Mouse (Mus musculus) gastrocnemius, postnatal 4 days (tissue): ENCODE measurements at regions not wholly inside any gene's neighbourhood (a gene's known extent, or its start where the extent isn't known, plus 50 kb on each side); places are given as distances from the start of the nearest gene placed in this dataset.
A peak's percentile ranks its signal among the peaks of the same experiment; 100 is the strongest.

ENCODE experiments used
- DNase-seq, 2 experiments: peaks; one replicate each; pipeline ENCODE4 v3.0.0; 2021 to 2022; ENCODE audit warnings: low spot score in 2 of 2, mixed read lengths in 2 of 2

- DNase-seq: no peak
Measured at GRCm38 (mm10) chr4:125765171-125765570, 259.2 kb upstream of the Csf3r start.

- no peak for DNase-seq
Measured at GRCm38 (mm10) chr4:125777126-125777525, 247.2 kb upstream of the Csf3r start.

DNA sequence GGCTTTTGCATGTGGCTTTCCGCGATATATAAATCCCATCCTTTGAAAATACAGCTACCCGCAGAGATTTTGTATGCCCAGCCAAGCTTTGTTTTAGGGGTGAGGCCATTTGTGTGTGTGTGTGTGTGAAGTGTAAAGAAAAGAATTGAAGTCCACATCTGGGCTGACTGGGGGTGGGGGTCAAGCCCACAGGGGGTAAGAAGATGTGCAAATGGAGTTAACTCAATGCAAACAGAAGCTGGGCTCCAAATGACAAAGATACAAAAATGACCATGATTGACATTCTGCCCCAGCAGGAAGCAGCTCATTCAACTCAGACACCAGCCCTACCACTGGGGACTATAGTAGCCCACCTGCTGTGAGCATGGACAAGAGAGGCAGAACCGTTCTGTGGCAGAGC is 244.2 kb upstream of the Csf3r start:
- DNase-seq: no peak

DNA sequence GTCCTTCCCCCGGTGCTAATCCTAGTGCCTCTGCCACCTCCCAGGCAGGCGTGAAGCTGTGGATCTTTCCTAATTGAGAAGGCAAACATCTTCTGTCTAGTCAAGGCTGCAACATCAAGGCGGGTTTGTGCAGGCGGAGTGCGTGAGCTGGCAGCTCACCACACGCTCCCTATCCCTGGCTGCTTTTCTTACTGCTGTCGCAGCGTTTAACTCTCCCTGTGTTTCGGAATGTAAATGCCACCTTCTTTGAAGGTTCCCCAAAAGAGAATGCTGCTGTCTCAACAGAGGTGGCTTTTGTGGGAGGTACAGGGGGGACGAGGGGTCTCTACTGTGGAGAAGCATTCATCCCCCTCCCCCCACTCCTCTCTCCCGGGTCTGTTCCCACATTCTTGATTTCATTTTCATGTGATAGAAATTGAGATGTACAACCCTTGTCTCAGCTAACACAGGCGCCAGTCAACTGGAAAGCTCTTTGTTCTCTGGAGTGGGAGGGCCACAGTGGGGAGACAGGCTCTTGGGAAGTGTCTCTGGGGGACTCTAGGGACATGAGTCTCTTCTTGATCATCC is 243.3 kb upstream of the Csf3r start:
- no peak for DNase-seq

GRCm38 (mm10) chr4:125782346-125782745 is 242.0 kb upstream of the Csf3r start:
- DNase-seq: no peak

- no peak for DNase-seq
Measured at GRCm38 (mm10) chr4:125786083-125786482, 238.3 kb upstream of the Csf3r start.

DNA sequence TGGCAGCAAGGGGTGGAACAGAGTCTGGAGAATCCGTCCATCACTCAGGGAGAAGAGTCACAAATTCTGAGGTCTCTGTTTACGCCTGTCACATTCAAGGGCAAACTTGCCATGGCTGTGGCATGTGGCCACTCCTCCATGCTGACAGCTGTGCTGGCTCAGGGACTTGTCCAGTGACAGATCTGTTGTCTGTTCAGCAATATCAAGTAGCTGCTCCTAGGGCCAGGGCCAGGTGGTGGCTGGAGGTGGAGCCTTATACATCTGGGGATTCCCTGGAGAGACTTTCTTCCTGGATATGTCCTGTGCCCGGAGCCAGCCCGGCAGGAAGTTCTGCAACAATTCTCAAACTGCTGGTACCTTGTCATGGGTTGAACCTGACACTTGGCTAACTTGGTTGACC is 229.7 kb upstream of the Csf3r start:
- DNase-seq: no peak

GRCm38 (mm10) chr4:125807923-125808322 is 216.4 kb upstream of the Csf3r start:
- DNase-seq: no peak

DNA sequence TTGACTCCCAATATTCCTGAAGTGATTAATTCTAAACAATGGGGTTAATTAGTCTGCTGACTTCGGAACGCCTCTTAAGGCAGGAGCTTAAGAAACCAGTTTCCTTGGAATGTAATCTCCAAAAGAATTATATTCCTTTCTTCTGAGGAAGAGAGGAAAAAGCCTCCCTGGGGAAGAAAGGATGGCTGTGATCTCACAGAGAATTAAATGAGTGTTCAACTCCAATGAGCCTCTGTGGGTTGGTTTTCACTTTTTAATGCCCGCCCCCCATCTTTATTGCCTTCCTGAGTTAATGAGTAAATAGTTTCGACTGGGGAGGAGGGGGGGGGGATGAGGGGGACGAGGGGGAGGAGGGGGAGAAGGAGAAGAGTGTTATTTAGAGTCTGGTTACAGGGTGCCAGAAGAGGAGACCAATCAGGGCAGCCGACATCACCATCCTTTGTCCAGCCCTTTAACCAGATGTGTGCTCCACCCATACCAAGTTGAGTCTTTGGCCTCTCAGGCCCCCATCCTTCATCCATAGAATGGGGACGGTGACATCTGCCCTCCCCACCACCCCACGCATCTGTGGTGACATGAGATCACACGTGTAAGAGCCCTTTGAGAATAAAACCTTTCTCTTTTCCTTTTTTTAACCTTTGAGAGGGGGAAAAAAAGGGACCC is 214.8 kb upstream of the Csf3r start:
- no peak for DNase-seq

- no peak for DNase-seq
Measured at GRCm38 (mm10) chr4:125810247-125810646, 214.1 kb upstream of the Csf3r start.

DNA sequence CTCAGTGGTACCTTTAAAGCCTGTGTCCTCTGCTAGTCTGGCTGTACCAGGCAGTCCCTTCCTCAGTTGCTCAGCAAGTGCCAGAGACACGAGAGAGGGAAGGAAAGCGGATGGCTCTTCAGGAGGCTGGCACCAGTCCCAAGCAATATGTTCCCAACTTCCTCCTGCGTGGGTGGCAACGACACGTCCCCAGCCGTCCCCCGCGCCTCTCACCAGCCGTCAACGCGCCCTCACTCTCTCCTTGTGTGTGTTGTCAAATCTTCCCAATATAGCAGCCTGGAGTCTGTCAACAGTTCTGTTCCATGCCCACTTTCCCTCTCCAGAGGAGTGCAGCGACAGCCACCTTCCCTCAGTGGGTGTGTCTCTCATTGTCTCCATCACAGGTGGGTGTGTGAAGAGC is 210.0 kb upstream of the Csf3r start:
- DNase-seq: no peak

DNA sequence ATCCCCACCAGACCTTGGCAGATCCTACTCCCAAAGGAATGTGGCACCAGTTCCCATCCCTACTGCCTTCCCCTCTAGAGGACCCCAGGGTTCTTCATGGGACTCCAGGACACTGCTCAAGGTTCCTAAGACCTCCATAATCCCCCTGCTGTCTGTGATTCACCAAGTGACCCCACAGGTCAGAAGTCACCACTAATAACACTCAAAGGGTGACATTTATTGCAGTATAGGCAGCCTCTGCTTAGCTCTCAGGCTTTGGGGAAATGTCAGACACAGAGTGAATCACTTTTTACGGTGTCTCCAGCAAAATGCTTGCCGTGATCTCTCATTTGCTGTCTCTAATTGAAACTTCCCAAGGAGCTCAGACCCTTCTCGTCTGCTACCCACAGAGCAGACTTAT is 209.1 kb upstream of the Csf3r start:
- DNase-seq: no peak

DNA sequence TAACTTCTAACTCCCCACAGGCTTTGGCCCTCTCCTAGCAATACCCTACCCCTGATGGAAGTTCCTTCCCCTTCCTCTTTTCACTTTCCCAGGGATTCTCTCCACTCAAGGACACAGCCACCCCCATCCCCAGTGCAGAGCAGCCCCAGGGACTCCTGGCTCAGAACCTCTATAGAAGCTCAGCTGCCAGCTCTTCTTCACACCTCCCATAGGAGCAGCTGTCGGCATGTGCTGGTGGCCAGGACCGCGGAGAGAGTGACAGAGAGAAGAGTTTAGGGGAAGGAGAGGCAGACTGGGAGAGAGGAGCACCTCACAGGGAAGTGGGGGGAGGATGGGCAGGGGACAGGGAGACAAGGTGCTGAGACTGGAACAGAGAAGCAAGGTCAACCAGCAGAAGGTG is 199.8 kb upstream of the Csf3r start:
- no peak for DNase-seq

DNA sequence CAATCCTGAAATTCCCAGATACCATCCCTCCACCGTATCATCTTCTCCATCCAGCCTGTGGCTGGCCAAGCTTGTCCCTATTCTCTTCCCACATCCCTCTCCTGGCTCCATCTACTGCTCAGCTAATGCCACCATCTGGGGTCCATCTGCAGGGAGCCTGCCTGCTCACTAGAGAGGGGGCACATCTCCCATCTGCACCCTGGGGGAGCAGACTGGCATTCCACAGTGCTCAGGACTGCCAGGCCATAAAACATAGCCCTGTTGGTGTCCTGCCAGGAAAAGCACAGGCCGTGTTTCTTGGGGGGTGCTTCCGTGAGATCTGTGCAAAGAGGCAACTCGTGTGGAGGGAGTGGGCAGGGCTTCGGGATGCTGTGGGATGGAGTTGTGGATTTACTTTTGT is 197.9 kb upstream of the Csf3r start:
- no peak for DNase-seq

DNA sequence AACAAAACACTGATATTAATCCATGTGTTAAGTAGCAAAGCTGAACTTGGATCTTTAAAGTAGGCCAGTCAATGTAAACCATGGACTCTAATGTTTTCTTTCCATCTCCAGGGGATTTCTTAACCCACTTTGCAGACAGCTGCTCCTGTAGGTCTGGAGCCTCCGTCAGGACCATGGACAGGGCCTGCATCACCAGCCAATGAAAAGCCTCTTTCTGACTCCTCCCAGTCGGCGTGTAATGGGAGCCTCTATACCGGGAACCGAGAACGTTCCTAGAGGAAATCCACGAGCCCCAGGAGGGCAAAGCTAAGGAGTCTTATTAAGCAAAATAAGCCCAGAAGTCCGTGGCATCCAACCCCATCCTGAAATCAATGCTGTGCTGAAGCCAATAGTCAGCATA is 189.1 kb upstream of the Csf3r start:
- DNase-seq: peak in 1 of 2 experiments; percentile 33

DNA sequence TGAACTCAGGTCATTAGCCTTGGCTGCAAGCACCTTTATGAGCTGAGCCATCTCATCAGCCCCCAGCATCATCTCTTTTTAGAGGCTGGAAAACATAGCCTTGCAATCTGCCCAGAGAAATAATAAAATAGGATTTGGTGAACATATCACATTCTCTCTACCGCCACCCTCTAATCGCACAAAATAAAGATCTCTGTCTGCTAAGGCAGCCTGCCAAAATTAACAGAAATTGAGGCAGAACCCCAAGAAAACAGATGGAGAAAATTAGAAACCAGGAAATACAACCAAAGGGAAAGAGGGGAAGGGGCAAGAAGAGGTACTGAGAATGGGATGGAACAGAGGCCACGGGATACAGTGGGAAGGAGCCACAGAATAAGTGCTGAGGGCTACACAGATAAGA is 176.8 kb upstream of the Csf3r start:
- no peak for DNase-seq

- peak in 1 of 2 experiments; percentile 42 for DNase-seq
Measured at GRCm38 (mm10) chr4:125850300-125850699, 174.1 kb upstream of the Csf3r start.

DNA sequence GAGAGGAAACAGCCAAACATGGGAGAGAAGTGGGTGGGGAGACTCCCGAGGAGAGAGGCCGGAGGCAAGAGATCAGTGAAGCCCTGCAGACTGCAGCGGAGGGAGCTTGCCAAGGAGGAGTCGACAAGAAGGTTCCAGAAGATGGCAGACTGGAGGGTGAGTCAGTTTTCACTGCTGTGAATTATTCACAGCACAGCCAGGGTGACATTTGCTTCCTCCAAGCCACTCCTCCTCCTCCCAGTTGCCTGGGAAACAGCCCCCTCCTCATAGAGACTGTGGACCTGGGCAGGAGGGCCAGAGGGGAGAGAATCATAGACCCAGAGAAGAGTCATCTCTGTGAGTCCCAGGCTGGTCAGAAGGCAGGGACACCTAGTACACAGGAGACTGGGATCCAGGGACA is 171.8 kb upstream of the Csf3r start:
- DNase-seq: no peak

DNA sequence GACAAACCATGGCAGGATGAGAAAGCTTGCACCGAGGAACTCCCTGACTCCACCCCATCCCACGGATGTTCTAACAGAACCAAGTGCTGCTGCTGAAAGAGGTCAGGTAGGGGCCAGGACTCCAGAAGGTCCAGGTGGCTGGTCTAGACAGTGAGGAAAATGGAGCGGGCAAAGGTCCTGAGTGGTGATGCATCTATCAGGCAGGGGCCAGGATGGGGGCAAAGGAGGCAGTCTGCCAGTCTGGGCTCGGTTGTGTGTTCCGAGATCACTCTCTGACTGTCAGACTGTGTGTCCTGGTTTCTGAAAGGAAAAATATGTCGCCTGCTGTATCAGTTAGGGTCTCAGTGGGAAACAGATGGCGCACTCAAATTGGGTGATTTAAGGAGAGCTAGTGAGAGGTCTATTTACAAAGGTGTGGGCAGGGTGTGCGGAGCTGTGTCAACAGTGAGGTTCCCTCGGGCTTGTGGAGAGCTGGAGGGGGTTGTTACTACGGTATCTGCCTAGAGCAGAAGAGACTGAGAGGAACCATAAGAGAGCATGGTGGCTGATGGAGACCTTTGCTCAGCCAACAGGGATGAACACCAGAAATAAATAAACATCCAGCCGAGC is 168.3 kb upstream of the Csf3r start:
- DNase-seq: no peak

DNA sequence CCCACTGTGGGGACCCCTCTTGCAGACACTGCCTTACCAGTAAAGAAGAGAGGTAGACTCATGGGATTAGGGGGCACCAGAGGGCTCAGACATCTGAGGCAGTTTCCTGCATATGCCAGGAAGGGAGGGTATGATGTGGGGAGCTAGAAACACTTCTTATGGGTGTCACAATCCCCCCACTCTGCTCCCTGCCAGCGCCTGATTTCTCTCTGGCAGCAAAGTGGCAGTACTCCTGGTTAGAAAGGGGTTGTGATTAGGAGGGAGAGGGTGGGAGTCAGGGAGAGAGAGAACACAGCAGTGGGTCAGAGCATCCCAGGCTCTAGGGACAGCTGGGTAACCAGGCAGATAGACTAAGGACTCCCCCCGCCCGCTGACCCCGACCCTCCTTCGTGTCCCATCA is 167.6 kb upstream of the Csf3r start:
- DNase-seq: no peak

- DNase-seq: no peak
Measured at GRCm38 (mm10) chr4:125865057-125865456, 159.3 kb upstream of the Csf3r start.

DNA sequence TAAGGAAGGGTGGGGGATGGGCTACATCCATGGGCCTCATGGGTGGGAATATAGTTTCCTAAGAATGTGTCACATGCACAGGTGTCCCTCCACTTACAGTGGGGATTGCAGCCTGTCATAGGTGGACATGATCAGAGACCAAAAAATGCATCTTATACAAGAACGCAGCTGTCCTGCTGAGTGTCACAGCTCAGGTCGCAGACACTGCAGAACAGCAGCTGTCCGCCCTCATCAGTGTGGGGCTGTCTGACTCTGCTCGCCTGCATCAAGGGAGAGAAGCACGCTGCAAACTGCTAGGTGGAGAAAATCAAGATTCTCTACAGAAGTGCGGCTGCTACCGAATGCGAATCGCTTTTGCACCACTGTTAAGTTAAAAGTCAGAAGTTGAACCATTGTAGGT is 158.6 kb upstream of the Csf3r start:
- no peak for DNase-seq

DNA sequence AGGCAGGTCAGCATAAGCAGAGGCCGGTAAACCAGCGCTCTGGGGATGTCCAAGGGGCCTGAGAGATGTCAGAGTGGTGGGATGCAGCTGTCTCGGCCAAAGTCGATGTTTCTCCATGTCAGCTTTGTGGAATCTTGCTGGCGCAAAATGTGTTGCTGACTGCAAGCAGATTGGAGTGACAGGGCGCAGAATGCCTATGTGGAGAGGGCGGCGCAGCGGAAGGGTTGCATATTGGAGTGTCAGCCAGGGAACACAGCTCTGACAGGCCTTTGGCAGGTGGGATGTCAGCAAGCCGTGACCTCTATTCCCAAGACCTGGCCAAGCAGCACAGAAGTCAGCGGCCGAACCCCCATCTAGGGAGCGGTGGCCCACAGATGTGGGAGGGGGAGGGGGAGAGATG is 153.1 kb upstream of the Csf3r start:
- DNase-seq: no peak
